Mouse (Mus musculus): ENCODE data around the gene Socs7.

- TF ChIP-seq CTCF (IDR thresholded peaks at IDR 0.05; ENCODE audit: borderline replicate concordance, extremely low read depth, insufficient read depth, insufficient read length) (no peak), POLR2A (IDR thresholded peaks at IDR 0.05; ENCODE audit: borderline replicate concordance, extremely low read depth, insufficient read depth, insufficient read length, poor library complexity, severe bottlenecking) (no peak)
Measured at GRCm38 (mm10) chr11:97352027-97352684, 10.2 kb upstream of the Socs7 start, which contains the start of gene Gpr179.
